Mouse (Mus musculus) lung, embryonic 14.5 days (tissue): Measurements from ENCODE around the gene Grm8. TPM values are rescaled to one million over a fixed set of nuclear protein-coding genes. Genes with fewer than 3 reads are reported as not detected.
A peak's percentile ranks its signal among the peaks of the same experiment; 100 is the strongest.

Experiments
- ATAC-seq: fragments of 200-750 bp; cut with Nextera tagmentation; 2 replicates; pipeline ENCODE4 v1.8.0; 2017; ENCODE audit warnings: mild to moderate bottlenecking, moderate TSS enrichment, moderate library complexity; ENCODE audit not compliant: insufficient read depth
- DNase-seq: peaks from one replicate; pipeline ENCODE4 v3.0.0-alpha.2; 2015
- H3K27ac ChIP-seq: fragments of 300-500 bp; sonication (generic); 2 replicates; pipeline ENCODE4 v1.5.1; 2014; ENCODE audit warnings: low read depth, mild to moderate bottlenecking, moderate library complexity
- H3K27me3 ChIP-seq: fragments of 300-500 bp; sonication (generic); 2 replicates; pipeline ENCODE4 v1.6.1; 2014; ENCODE audit warnings: low read length, control low read depth; ENCODE audit not compliant: insufficient read depth
- H3K36me3 ChIP-seq: fragments of 300-500 bp; sonication (generic); 2 replicates; pipeline ENCODE4 v1.6.1; 2014; ENCODE audit warnings: control low read depth; ENCODE audit not compliant: insufficient read depth
- H3K4me1 ChIP-seq: fragments of 300-500 bp; sonication (generic); 2 replicates; pipeline ENCODE4 v1.6.1; 2014; ENCODE audit warnings: antibody characterized with exemption, control low read depth; ENCODE audit not compliant: insufficient read depth
- H3K4me2 ChIP-seq: fragments of 300-500 bp; sonication (generic); 2 replicates; pipeline ENCODE4 v1.6.1; 2014; ENCODE audit warnings: mild to moderate bottlenecking
- H3K4me3 ChIP-seq: fragments of 300-500 bp; sonication (generic); 2 replicates; pipeline ENCODE4 v1.5.1; 2014; ENCODE audit warnings: low read depth, low read length
- H3K9ac ChIP-seq: fragments of 300-500 bp; sonication (generic); 2 replicates; pipeline ENCODE4 v1.6.1; 2014
- H3K9me3 ChIP-seq: fragments of 300-500 bp; sonication (generic); 2 replicates; pipeline ENCODE4 v1.6.1; 2016; ENCODE audit warnings: low read depth, low read length, control low read depth
- CTCF ChIP-seq: IDR thresholded peaks from 2 replicates; pipeline ENCODE4 v1.5.1; 2016; ENCODE audit warnings: antibody characterized with exemption, low read depth
- WGBS: fragments of 180-500 bp; shearing (Covaris S2); extraction: QIAGEN DNeasy Blood & Tissue Kit; methylation state at CpG from one replicate; pipeline ENCODE4 v1.1.7; 2014; 5-methylcytosine and 5-hydroxymethylcytosine counted together
- polyA plus RNA-seq: library from polyadenylated mRNA; unstranded; fragments of >200 nt; fragmentation: Nextera tagmentation; extraction: Ambion mirVana; gene quantifications from 2 replicates; pipeline ENCODE4 v1.2.1, GENCODE M21; 2014

The Grm8 gene
- polyA plus RNA-seq, 1 experiment from 2014 or later = not detected

- no peak for TF ChIP-seq CTCF
- no peak overlapping the region for H3K4me3 ChIP-seq
- H3K27me3 ChIP-seq = no peaks in the 10 kb centered on the region
- WGBS = 94% methylated on average over 1 of the region's 1 CpGs
- no peaks in the 10 kb centered on the region for H3K9me3 ChIP-seq
- no peak for DNase-seq
- no peak overlapping the region for H3K4me2 ChIP-seq
- H3K4me1 ChIP-seq = no peaks in the 10 kb centered on the region
- ATAC-seq = no peak
- H3K9ac ChIP-seq = no peak overlapping the region
- no peak overlapping the region for H3K27ac ChIP-seq
- H3K36me3 ChIP-seq = no peaks in the 10 kb centered on the region
Observed at GRCm38 (mm10) chr6:28040815-28041214, 94.2 kb downstream of the Grm8 start.

DNA sequence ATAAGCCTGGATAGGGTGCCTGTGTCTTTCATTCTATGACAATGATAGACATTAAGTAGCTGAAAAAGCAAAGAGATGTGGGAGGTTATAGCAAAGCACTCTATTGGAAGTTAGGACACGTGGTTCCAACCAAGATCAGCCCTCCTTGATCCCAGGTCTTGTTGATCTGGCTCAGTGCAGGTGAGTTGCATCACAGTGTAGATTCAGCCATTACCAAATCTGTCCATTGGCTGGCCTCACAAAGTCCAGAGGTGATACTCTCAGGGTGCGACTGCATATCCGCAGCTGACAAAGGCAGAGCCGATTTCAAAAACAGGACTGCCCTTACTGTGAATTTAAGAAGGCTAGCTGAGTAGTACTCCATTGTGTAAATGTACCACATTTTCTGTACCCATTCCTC lies 103.0 kb downstream of the Grm8 start:
- Histone ChIP-seq H3K4me2 (no peak overlapping the region), H3K9me3 (no peaks in the 10 kb centered on the region), H3K27ac (no peak overlapping the region), H3K27me3 (no peaks in the 10 kb centered on the region), H3K4me3 (no peak overlapping the region), H3K9ac (no peak overlapping the region), H3K4me1 (no peaks in the 10 kb centered on the region), H3K36me3 (no peaks in the 10 kb centered on the region)
- DNase-seq (no peak), ATAC-seq (no peak)
- no peak for TF ChIP-seq CTCF
- 86% methylated on average over 4 of the region's 4 CpGs for WGBS

GRCm38 (mm10) chr6:28017653-28018052 lies 117.3 kb downstream of the Grm8 start:
- Histone ChIP-seq H3K27ac (no peak overlapping the region), H3K36me3 (no peaks in the 10 kb centered on the region), H3K4me1 (no peaks in the 10 kb centered on the region), H3K9ac (no peak overlapping the region), H3K27me3 (no peaks in the 10 kb centered on the region), H3K9me3 (no peaks in the 10 kb centered on the region), H3K4me2 (no peak overlapping the region), H3K4me3 (no peak overlapping the region)
- DNase-seq = no peak
- ATAC-seq = no peak
- no peak for TF ChIP-seq CTCF
- WGBS = 71% methylated on average over 1 of the region's 1 CpGs

DNA sequence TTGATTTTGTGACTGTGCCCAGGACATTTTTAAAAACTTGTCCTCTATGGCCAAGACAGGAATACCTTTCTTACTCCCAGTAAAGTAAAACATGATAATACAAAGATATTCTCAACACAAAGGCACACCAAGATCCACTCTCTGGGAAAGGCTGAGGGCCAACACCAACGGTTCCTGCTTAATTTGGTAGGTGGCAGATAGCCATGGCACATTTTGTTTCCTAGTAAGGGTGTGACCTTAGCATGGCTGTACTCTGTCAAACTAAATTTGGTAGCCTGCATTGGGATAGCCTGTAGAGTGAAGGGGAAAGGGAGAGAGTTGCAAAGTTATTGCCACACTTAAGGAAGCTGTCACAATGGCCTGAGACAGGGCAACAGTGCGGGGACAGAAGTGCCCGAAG lies 128.0 kb downstream of the Grm8 start:
- no peaks in the 10 kb centered on the region for H3K9me3 ChIP-seq
- ATAC-seq (no peak), DNase-seq (no peak)
- WGBS = 62% methylated on average over 3 of the region's 3 CpGs
- H3K9ac ChIP-seq = no peak overlapping the region
- no peaks in the 10 kb centered on the region for H3K27me3 ChIP-seq
- no peak for TF ChIP-seq CTCF
- no peaks in the 10 kb centered on the region for H3K4me1 ChIP-seq
- no peak overlapping the region for H3K27ac ChIP-seq
- H3K4me3 ChIP-seq = no peak overlapping the region
- no peak overlapping the region for H3K4me2 ChIP-seq
- no peaks in the 10 kb centered on the region for H3K36me3 ChIP-seq

DNA sequence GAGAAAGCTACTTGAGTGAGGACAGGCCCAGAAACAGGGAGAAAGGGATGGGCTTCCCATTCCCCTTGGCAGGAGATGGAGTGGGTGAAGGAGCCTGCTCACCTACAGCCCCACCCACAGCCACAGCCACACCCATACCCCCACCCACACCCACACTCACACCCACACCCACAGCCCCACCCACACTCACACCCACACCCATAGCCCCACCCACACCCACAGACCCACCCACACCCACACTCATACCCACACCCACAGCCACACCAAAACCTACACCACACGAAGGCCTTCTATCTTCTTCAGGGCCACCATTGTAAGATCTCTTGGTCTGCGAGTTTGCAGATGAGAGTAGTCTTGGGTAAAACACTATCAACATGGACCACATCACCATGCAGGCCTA lies 137.7 kb downstream of the Grm8 start:
- no peaks in the 10 kb centered on the region for H3K9me3 ChIP-seq
- ATAC-seq (no peak), DNase-seq (no peak)
- H3K4me1 ChIP-seq = no peaks in the 10 kb centered on the region
- 86% methylated on average over 2 of the region's 2 CpGs for WGBS
- no peaks in the 10 kb centered on the region for H3K36me3 ChIP-seq
- no peak for TF ChIP-seq CTCF
- H3K27me3 ChIP-seq = no peaks in the 10 kb centered on the region
- no peak overlapping the region for H3K4me2 ChIP-seq
- no peak overlapping the region for H3K9ac ChIP-seq
- no peak overlapping the region for H3K27ac ChIP-seq
- H3K4me3 ChIP-seq = no peak overlapping the region

DNA sequence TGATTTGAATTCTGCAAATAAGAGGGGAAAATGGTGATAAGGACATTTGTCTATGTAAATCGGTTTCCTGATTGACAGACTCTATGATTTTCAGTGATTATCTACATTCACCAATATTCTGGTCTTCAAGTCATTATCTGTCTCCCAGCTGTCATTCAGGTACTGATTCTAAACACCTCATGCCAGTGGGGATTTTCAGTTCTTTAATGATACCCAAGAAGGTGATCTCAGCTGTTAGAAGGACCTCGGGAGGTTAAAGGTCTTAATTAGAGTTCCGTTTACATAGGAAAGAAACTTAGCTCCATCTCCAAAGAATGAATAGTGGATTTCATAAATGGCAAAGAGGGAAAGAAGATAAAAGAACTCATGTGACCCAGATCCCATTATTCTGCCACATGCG lies 143.7 kb downstream of the Grm8 start:
- H3K4me2 ChIP-seq = no peak overlapping the region
- H3K27me3 ChIP-seq = no peaks in the 10 kb centered on the region
- H3K4me3 ChIP-seq = no peak overlapping the region
- no peaks in the 10 kb centered on the region for H3K4me1 ChIP-seq
- DNase-seq (no peak), ATAC-seq (no peak)
- WGBS = 73% methylated on average over 4 of the region's 4 CpGs
- no peak for TF ChIP-seq CTCF
- no peak overlapping the region for H3K9ac ChIP-seq
- H3K9me3 ChIP-seq = no peaks in the 10 kb centered on the region
- H3K36me3 ChIP-seq = no peaks in the 10 kb centered on the region
- H3K27ac ChIP-seq = no peak overlapping the region

- TF ChIP-seq CTCF = no peak
- Histone ChIP-seq H3K9me3 (no peaks in the 10 kb centered on the region), H3K4me2 (no peak overlapping the region), H3K27ac (no peak overlapping the region), H3K9ac (no peak overlapping the region), H3K36me3 (no peaks in the 10 kb centered on the region), H3K4me3 (no peak overlapping the region), H3K4me1 (no peaks in the 10 kb centered on the region), H3K27me3 (no peaks in the 10 kb centered on the region)
- ATAC-seq = no peak
- no peak for DNase-seq
- 85% methylated on average over 3 of the region's 3 CpGs for WGBS
Observed at GRCm38 (mm10) chr6:27982598-27982997, 152.4 kb downstream of the Grm8 start.

DNA sequence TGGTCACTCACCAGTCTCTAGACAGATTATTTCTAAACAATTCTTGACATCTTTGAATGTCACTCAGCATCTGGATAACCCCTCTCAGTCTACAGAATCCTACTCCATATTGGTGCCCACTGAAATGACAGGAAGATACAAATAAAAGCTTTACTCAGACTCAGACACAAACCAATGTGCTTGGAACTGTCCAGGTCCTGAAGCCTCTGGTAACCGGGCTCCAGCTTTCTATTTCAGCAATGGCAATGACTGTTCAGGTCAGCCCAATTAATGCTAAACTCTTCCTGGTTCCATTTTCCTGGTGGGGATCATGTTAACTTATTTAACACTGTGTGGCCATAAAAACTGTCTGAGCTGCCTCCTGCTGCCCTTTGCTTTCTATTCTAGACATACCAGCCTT lies 153.0 kb downstream of the Grm8 start:
- H3K9me3 ChIP-seq = no peaks in the 10 kb centered on the region
- no peak for ATAC-seq
- peak; percentile 57 for DNase-seq
- H3K4me2 ChIP-seq = no peak overlapping the region
- 30% methylated on average over 1 of the region's 1 CpGs for WGBS
- TF ChIP-seq CTCF = no peak
- no peaks in the 10 kb centered on the region for H3K27me3 ChIP-seq
- no peak overlapping the region for H3K4me3 ChIP-seq
- H3K36me3 ChIP-seq = no peaks in the 10 kb centered on the region
- no peak overlapping the region for H3K27ac ChIP-seq
- H3K9ac ChIP-seq = no peak overlapping the region
- H3K4me1 ChIP-seq = no peaks in the 10 kb centered on the region
